Mouse (Mus musculus) B cell, adult (primary cell): ENCODE measurements around the gene Opn5. TPM values are rescaled to one million over a fixed set of nuclear protein-coding genes. Genes with fewer than 3 reads are reported as not detected.

Experiments used
- total RNA-seq: library from RNA; stranded (reverse); gene quantifications from 4 replicates; pipeline ENCODE4 v1.2.4, GENCODE M21; 2023; ENCODE audit not compliant: inconsistent age

Opn5 gene
- not detected in 4 replicates for total RNA-seq

GRCm38 (mm10) chr17:42611295-42611694, at the start of gene Opn5:
Gene Opn5, minus strand, starts transcription at chr17:42611395.

Other genes with a start within 250 kb of the Opn5 start
- gene Adgrf4, start 80.9 kb upstream of the Opn5 start, total RNA-seq: not detected in 4 replicates
- not detected in 4 replicates for gene Adgrf2, start 130.8 kb upstream of the Opn5 start, total RNA-seq